Comparison of ENCODE assay signal across 12 mouse cellular contexts in genomic region chr5:101827477-101827876, GRCm38 (mm10).
"Had no signal": no experiment of that assay in that cellular context is flagged by ENCODE, and none has a peak within 500 bp of the region (broad histone marks: within the 10 kb centered on the region; RNA-seq: fewer than 3 reads in every experiment).

No protein-coding gene starts in this region.

- DNase-seq: kidney, adult 8-10 months; kidney, postnatal 25 days; liver, embryonic 13.5 days; liver, postnatal 0 days; right cerebral cortex, postnatal 4 days; thymus, postnatal 36 days had no signal

- H3K4me3 ChIP-seq: left cerebral cortex, adult 2 months; liver, embryonic 13.5 days; midbrain, embryonic 15.5 days; neural tube, embryonic 12.5 days had no signal

- ATAC-seq: inflammation-experienced regulatory T-cells, adult 6 months had no signal

- H3K36me3 ChIP-seq: liver, embryonic 13.5 days had no signal

- H3K27ac ChIP-seq: left cerebral cortex, adult 2 months; limb, embryonic 10.5 days; liver, embryonic 13.5 days; lung, embryonic 15.5 days; neural tube, embryonic 12.5 days had no signal

- H3K9ac ChIP-seq: liver, postnatal 0 days; lung, embryonic 15.5 days; midbrain, embryonic 15.5 days had no signal

- H3K27me3 ChIP-seq: lung, embryonic 15.5 days; midbrain, embryonic 15.5 days; neural tube, embryonic 12.5 days had no signal

- H3K9me3 ChIP-seq: limb, embryonic 10.5 days; liver, embryonic 13.5 days; lung, embryonic 15.5 days; midbrain, embryonic 15.5 days; neural tube, embryonic 12.5 days had no signal
